Mouse (Mus musculus): Measurements from ENCODE around the gene Ckap4. TPM values are rescaled to one million over a fixed set of nuclear protein-coding genes. Genes with fewer than 3 reads are reported as not detected.
"Not testable (repeated sequence)": the region's sequence is repeated elsewhere in the genome, so short reads cannot be mapped to it uniquely, and the experiment has no call there.

Gene Ckap4
- polyA plus RNA-seq, 1 experiment from 2014 or later, result 63.3 TPM

DNA sequence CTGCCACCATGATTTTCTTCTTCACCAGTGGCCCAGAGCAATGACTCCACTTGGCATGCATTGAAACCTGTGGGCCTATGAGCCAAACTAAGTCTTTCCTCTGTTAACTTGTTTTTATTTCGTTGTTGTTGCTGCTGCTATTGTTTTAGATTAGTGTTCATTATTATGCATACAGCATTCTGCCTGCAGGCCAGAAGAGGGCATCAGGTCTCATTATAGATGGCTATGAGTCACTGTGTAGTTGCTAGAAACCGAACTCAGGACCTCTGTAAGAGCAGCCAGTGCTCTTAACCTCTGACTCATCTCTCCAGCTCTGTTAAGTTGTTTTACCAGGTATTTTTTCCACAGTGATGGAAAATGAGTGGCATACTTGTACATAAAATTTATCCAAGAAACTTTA lies 50.8 kb downstream of the Ckap4 start:
- 93% methylated on average over 2 of the region's 2 CpGs for WGBS
- no peaks in the 10 kb centered on the region for H3K9me3 ChIP-seq (replicated peaks)
- DNase-seq (ENCODE audit: low spot score), result no peak
- H3K36me3 ChIP-seq, result no peaks in the 10 kb centered on the region
- H3K27me3 ChIP-seq (ENCODE audit: low read depth, poor library complexity, severe bottlenecking), result no peaks in the 10 kb centered on the region
- H3K4me1 ChIP-seq, result peaks cover 14% of the 10 kb centered on the region
- no peak overlapping the region for H3K4me3 ChIP-seq
- H3K27ac ChIP-seq, result no peak overlapping the region

DNA sequence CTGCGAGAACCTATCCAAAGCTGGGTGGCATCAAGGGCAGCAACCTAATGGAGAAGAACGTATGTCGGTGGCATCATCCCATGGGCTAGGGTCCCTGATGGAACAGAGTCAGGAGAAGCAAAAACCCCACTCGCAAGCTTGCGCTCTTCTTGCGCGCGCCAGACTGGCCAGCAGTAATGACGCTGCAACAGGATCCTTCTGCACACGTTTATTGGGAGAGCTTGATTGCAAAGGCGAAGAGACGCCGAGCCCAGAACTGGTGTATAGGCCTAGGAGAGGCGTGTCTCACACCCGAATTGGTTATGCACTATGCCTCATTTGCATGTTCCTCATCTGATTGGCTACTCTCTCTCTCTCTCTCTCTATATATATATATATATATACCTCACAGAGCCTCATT lies 51.4 kb downstream of the Ckap4 start:
- H3K9me3 ChIP-seq (replicated peaks); H3K27me3 ChIP-seq (ENCODE audit: low read depth, poor library complexity, severe bottlenecking); H3K4me3 ChIP-seq; DNase-seq (ENCODE audit: low spot score); H3K36me3 ChIP-seq; H3K27ac ChIP-seq: not testable (repeated sequence)
- 91% methylated on average over 15 of the region's 15 CpGs for WGBS
- peaks cover 21% of the 10 kb centered on the region for H3K4me1 ChIP-seq

- WGBS, result 63% methylated on average over 5 of the region's 5 CpGs
- H3K9me3 ChIP-seq (replicated peaks), result no peaks in the 10 kb centered on the region
- H3K4me1 ChIP-seq, result peaks cover 32% of the 10 kb centered on the region
- H3K27me3 ChIP-seq (ENCODE audit: low read depth, poor library complexity, severe bottlenecking), result no peaks in the 10 kb centered on the region
- no peak for DNase-seq (ENCODE audit: low spot score)
- H3K4me3 ChIP-seq, result no peak overlapping the region
- no peaks in the 10 kb centered on the region for H3K36me3 ChIP-seq
- no peak overlapping the region for H3K27ac ChIP-seq
Observed at GRCm38 (mm10) chr10:84481327-84481671, 52.6 kb downstream of the Ckap4 start.

DNA sequence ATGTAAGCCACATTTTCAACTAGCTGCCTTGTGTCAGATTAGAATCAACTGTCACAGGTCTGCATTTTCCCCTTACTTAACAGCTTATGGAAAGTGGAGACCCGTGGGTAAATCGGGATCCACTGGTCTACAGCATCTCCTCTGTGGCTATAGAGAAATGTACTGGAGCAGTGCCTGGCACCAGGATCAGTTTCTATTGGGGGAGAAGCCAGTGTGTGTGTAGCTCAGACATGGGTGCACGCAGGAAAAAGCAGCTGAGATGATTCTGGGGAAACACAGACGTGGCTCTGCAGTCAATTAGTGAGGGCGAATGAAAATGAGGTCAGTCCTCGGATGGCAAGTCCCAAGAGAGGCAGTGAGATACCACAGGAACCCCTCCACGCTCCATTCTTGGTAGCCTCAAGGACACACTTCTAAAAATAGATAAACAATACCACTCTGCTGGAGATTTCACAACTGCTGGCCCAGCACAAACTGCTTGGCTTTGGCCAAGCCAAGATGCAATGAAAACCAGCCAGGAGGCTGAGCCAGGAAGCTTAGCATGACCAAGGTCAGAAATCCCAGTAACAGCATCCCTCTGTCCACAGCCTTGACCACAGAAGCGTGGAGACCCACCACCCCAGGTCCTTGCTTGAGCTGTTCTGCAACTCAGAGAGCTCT lies 53.1 kb downstream of the Ckap4 start:
- peaks cover 34% of the 10 kb centered on the region for H3K4me1 ChIP-seq
- DNase-seq (ENCODE audit: low spot score), result no peak
- WGBS, result 71% methylated on average over 8 of the region's 8 CpGs
- no peaks in the 10 kb centered on the region for H3K9me3 ChIP-seq (replicated peaks)
- H3K36me3 ChIP-seq, result no peaks in the 10 kb centered on the region
- no peaks in the 10 kb centered on the region for H3K27me3 ChIP-seq (ENCODE audit: low read depth, poor library complexity, severe bottlenecking)
- no peak overlapping the region for H3K4me3 ChIP-seq
- no peak overlapping the region for H3K27ac ChIP-seq

- WGBS, result 92% methylated on average over 4 of the region's 4 CpGs
- peaks cover 34% of the 10 kb centered on the region for H3K4me1 ChIP-seq
- no peak for DNase-seq (ENCODE audit: low spot score)
- no peak overlapping the region for H3K4me3 ChIP-seq
- H3K36me3 ChIP-seq, result no peaks in the 10 kb centered on the region
- no peak overlapping the region for H3K27ac ChIP-seq
- no peaks in the 10 kb centered on the region for H3K27me3 ChIP-seq (ENCODE audit: low read depth, poor library complexity, severe bottlenecking)
- no peaks in the 10 kb centered on the region for H3K9me3 ChIP-seq (replicated peaks)
Observed at GRCm38 (mm10) chr10:84480146-84480545, 53.7 kb downstream of the Ckap4 start.

- DNase-seq (ENCODE audit: low spot score), result peak; percentile 40
- H3K4me3 ChIP-seq, result no peak overlapping the region
- no peaks in the 10 kb centered on the region for H3K36me3 ChIP-seq
- no peaks in the 10 kb centered on the region for H3K27me3 ChIP-seq (ENCODE audit: low read depth, poor library complexity, severe bottlenecking)
- H3K4me1 ChIP-seq, result peaks cover 34% of the 10 kb centered on the region
- H3K27ac ChIP-seq, result 0 out of 2 replicates have a peak overlapping the region, but pooled peaks have one; percentile 17
- WGBS, result 10% methylated on average over 3 of the region's 3 CpGs
- H3K9me3 ChIP-seq (replicated peaks), result no peaks in the 10 kb centered on the region
Observed at GRCm38 (mm10) chr10:84477613-84478076, 56.2 kb downstream of the Ckap4 start.

- DNase-seq (ENCODE audit: low spot score), result no peak
- Histone ChIP-seq H3K9me3 (replicated peaks) (no peaks in the 10 kb centered on the region), H3K4me1 (peaks cover 34% of the 10 kb centered on the region), H3K27me3 (ENCODE audit: low read depth, poor library complexity, severe bottlenecking) (no peaks in the 10 kb centered on the region), H3K27ac (0 out of 2 replicates have a peak overlapping the region, but pooled peaks have one; percentile 20), H3K36me3 (no peaks in the 10 kb centered on the region), H3K4me3 (no peak overlapping the region)
- 63% methylated on average over 4 of the region's 4 CpGs for WGBS
Observed at GRCm38 (mm10) chr10:84477045-84477612, 56.7 kb downstream of the Ckap4 start.

Other genes with a start within 250 kb of the Ckap4 start
- gene Nuak1, start 93.5 kb downstream of the Ckap4 start, polyA plus RNA-seq (2016; fragmentation: Nextera tagmentation; extraction: Ambion mirVana), result 0.69 and 1.2 TPM in 2 replicates
- gene Tcp11l2, start 42.6 kb upstream of the Ckap4 start, polyA plus RNA-seq (2016; fragmentation: Nextera tagmentation; extraction: Ambion mirVana), result 1.2 and 4.2 TPM in 2 replicates
- 17.4 and 20.3 TPM in 2 replicates for gene Polr3b, start 88.2 kb upstream of the Ckap4 start, polyA plus RNA-seq (2016; fragmentation: Nextera tagmentation; extraction: Ambion mirVana)
- 0.06 TPM in 1 of 2 replicates, not detected in the other for gene Rfx4, start 222.0 kb upstream of the Ckap4 start, polyA plus RNA-seq (2016; fragmentation: Nextera tagmentation; extraction: Ambion mirVana)

Data from limb, embryonic 10.5 days (tissue).